Mouse (Mus musculus) myocyte (in vitro differentiated cells): ENCODE data around the gene Vmn2r43.
"Not testable (repeated sequence)": the region's sequence is repeated elsewhere in the genome, so short reads cannot be mapped to it uniquely, and the experiment has no call there.

ENCODE experiments used
- CEBPB ChIP-seq: IDR thresholded peaks from 2 replicates; pipeline ENCODE4 v1.6.1; 2011; ENCODE audit warnings: mild to moderate bottlenecking, moderate library complexity; ENCODE audit not compliant: poor library complexity, insufficient read depth, severe bottlenecking
- E2F4 ChIP-seq: IDR thresholded peaks from one replicate; pipeline ENCODE4 v1.6.1; 2011; ENCODE audit warnings: mild to moderate bottlenecking, control low read depth, moderate library complexity; ENCODE audit not compliant: insufficient read depth
- MAX ChIP-seq: IDR thresholded peaks from one replicate; pipeline ENCODE4 v1.6.1; 2011; ENCODE audit warnings: low read depth, mild to moderate bottlenecking, control low read depth
- POLR2A ChIP-seq: IDR thresholded peaks from one replicate; pipeline ENCODE4 v1.6.1; 2011; ENCODE audit warnings: low read depth, mild to moderate bottlenecking, control low read depth, moderate library complexity; ENCODE audit not compliant: insufficient read length
- POLR2AphosphoS2 ChIP-seq: IDR thresholded peaks from one replicate; pipeline ENCODE4 v1.6.1; 2011; ENCODE audit warnings: low read depth, control low read depth; ENCODE audit not compliant: insufficient read length
- REST ChIP-seq: IDR thresholded peaks from one replicate; pipeline ENCODE4 v1.6.1; 2011; ENCODE audit warnings: mild to moderate bottlenecking, control low read depth, moderate library complexity; ENCODE audit not compliant: insufficient read depth, insufficient read length
- SRF ChIP-seq: IDR thresholded peaks from one replicate; pipeline ENCODE4 v1.6.1; 2011; ENCODE audit warnings: low read depth; ENCODE audit not compliant: control insufficient read depth, insufficient read length

GRCm38 (mm10) chr7:8200220-8200619 lies 60.2 kb downstream of the Vmn2r43 start, which contains the start of gene Vmn2r42:
- TF ChIP-seq MAX, POLR2A, E2F4, SRF, CEBPB, REST, POLR2AphosphoS2: not testable (repeated sequence)
